Mouse (Mus musculus) G1E (cell line): Measurements from ENCODE around the gene Ssbp1.

Experiments
- CTCF ChIP-seq: IDR thresholded peaks from 2 replicates; pipeline ENCODE4 v1.5.1; 2012; ENCODE audit warnings: low read depth, low read length, inconsistent platforms, mixed read lengths
- GATA2 ChIP-seq: IDR thresholded peaks from 2 replicates; pipeline ENCODE4 v1.6.1; 2012; ENCODE audit warnings: low read depth, low read length, inconsistent platforms, borderline replicate concordance
- POLR2AphosphoS5 ChIP-seq: IDR thresholded peaks from 2 replicates; pipeline ENCODE4 v1.6.1; 2012; ENCODE audit warnings: low read depth, low read length, inconsistent platforms; ENCODE audit not compliant: insufficient replicate concordance

DNA sequence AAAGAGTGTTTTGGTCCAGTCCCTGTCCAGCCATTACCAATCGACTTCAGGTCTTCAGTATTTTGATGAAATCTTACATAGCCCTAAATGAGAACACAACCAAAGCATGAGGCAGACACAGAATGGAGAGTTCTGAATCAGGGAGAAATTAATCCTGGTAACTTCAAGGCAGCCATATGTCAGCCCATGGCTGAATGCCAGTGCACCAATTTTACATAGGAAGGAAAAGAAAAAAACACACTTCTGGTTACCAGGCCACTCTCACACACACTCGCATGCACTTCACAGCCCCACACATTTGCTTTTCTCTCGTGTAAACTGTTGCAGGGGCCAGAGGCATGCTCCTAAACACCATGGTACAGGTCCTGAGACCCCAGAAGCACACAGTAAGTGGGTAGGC, 40.3 kb upstream of the Ssbp1 start:
- TF ChIP-seq CTCF (no peak), GATA2 (no peak), POLR2AphosphoS5 (no peak)
